Mouse (Mus musculus): Measurements from ENCODE around the gene Erich6.

GRCm38 (mm10) chr3:58653907-58654306 is 16.9 kb upstream of the Erich6 start:
- TF ChIP-seq CTCF (IDR thresholded peaks at IDR 0.05; ENCODE audit: low read depth, low read length) (no peak), POLR2A (IDR thresholded peaks at IDR 0.05; ENCODE audit: borderline replicate concordance, low read depth, low read length) (no peak)
